Mouse (Mus musculus): ENCODE results near the gene Arhgap32. TPM values are rescaled to one million over a fixed set of nuclear protein-coding genes. Genes with fewer than 3 reads are reported as not detected.

Arhgap32 gene
- polyA plus RNA-seq, 2 experiments: 0.21 to 0.34 TPM

DNA sequence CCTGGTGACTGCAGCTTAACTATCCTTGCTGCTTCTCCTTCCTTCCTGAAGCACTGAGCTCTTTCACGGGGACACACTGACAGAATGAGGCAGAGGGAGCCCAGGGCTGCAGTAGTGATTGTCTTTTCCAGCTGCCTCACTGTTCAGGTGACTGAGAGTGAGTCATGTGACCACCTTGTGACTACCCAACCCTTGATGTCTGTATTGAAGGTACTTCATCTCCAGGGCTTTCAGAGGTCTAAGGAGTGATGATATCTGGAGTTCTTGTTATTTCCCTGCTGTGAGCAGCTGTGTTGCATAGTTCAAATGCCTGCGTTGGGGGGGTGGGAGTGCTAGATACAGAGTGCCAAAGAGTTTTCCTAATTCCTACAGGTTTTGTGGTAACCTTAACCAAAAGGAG lies 141.9 kb downstream of the Arhgap32 start:
- H3K27me3 ChIP-seq (ENCODE audit: control insufficient read depth, insufficient read depth, low read length): no peaks in the 10 kb centered on the region
- H3K27ac ChIP-seq: no peak overlapping the region
- H3K4me2 ChIP-seq (ENCODE audit: low read depth): no peak overlapping the region
- no peaks in the 10 kb centered on the region for H3K9me3 ChIP-seq (ENCODE audit: control insufficient read depth, low read length)
- no peak overlapping the region for H3K4me3 ChIP-seq (ENCODE audit: insufficient read depth in 1 of 2, low read depth in 2 of 2, low read length in 2 of 2)
- WGBS (ENCODE audit: insufficient replicate concordance): 55% methylated on average over 2 of the region's 2 CpGs
- DNase-seq (ENCODE audit: low read depth in 3 of 3, low spot score in 3 of 3) (no peak), ATAC-seq (ENCODE audit: insufficient read depth) (no peak)
- H3K9ac ChIP-seq (replicated peaks): no peak overlapping the region
- no peaks in the 10 kb centered on the region for H3K4me1 ChIP-seq (replicated peaks; ENCODE audit: control insufficient read depth in 2 of 2, insufficient read depth in 2 of 2, low read length in 1 of 2)
- H3K36me3 ChIP-seq (replicated peaks; ENCODE audit: control insufficient read depth, insufficient read depth, low read depth): no peaks in the 10 kb centered on the region
- TF ChIP-seq CTCF (IDR thresholded peaks at IDR 0.05; ENCODE audit: low read depth) (no peak), EP300 (IDR thresholded peaks at IDR 0.05; ENCODE audit: low read depth) (no peak)

DNA sequence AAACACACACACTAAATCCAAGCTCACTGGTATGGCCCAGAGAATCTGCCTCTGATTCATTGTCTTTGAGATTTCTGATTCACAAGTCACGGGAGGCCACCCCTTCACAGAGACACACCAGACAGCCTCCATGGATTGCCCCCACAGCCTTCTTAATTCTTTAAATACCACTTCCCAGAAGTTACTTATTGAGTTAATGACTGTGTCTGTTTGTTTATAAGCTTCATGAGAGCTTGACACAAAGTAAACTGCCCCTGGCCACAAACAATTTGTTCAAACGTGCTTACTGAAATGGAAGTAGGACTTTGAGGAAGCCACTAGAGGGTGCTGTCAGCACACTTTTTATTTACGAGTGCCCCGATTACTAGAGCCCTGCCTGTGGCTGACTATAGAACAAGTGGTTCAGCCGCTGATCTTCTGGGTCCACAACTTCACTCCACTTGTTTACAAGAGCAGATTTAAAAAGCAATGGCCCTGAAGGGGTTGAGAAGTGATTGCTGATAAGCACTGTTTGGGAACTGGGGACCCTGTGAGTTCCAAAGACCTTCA lies 156.0 kb downstream of the Arhgap32 start:
- Histone ChIP-seq H3K4me1 (replicated peaks; ENCODE audit: control insufficient read depth in 2 of 2, insufficient read depth in 2 of 2, low read length in 1 of 2) (no peaks in the 10 kb centered on the region), H3K9ac (replicated peaks) (no peak overlapping the region), H3K27ac (no peak overlapping the region), H3K27me3 (ENCODE audit: control insufficient read depth, insufficient read depth, low read length) (no peaks in the 10 kb centered on the region), H3K36me3 (replicated peaks; ENCODE audit: control insufficient read depth, insufficient read depth, low read depth) (no peaks in the 10 kb centered on the region), H3K4me3 (ENCODE audit: insufficient read depth in 1 of 2, low read depth in 2 of 2, low read length in 2 of 2) (no peak overlapping the region), H3K9me3 (ENCODE audit: control insufficient read depth, low read length) (no peaks in the 10 kb centered on the region), H3K4me2 (ENCODE audit: low read depth) (no peak overlapping the region)
- TF ChIP-seq CTCF (IDR thresholded peaks at IDR 0.05; ENCODE audit: low read depth) (peak; percentile 63), EP300 (IDR thresholded peaks at IDR 0.05; ENCODE audit: low read depth) (no peak)
- ATAC-seq (ENCODE audit: insufficient read depth) (no peak), DNase-seq (ENCODE audit: low read depth in 3 of 3, low spot score in 3 of 3) (peak; percentile 30 to 47 (median 46))
- 10% methylated on average over 5 of the region's 5 CpGs for WGBS (ENCODE audit: insufficient replicate concordance)

DNA sequence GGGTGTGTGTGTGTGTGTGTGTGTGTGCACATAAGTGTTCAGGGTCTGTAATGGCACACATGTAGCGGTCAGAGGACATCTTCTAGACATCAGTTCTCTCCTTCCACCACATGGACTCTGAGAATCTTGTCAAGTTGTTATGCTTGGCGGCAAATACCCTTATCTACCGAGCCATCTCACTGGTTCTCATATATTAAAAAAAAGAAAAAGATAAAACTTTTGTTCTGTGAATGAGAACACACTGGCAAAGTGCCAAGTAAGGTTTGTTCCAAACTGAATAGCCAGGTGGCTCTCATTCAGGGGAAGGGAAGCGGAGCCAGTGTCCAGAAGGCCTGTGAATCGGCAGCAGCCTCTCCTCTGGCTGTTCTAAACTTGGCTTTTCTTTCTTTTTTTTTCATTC lies 162.1 kb downstream of the Arhgap32 start:
- WGBS (ENCODE audit: insufficient replicate concordance): 70% methylated on average over 5 of the region's 5 CpGs
- ATAC-seq (ENCODE audit: insufficient read depth) (no peak), DNase-seq (ENCODE audit: low read depth in 3 of 3, low spot score in 3 of 3) (no peak)
- no peak overlapping the region for H3K27ac ChIP-seq
- peaks cover 4 to 27% of the 10 kb centered on the region in 2 experiments; a peak in 3 of 4 replicates for H3K4me1 ChIP-seq (replicated peaks; ENCODE audit: control insufficient read depth in 2 of 2, insufficient read depth in 2 of 2, low read length in 1 of 2)
- no peaks in the 10 kb centered on the region for H3K36me3 ChIP-seq (replicated peaks; ENCODE audit: control insufficient read depth, insufficient read depth, low read depth)
- H3K27me3 ChIP-seq (ENCODE audit: control insufficient read depth, insufficient read depth, low read length): no peaks in the 10 kb centered on the region
- no peak overlapping the region for H3K4me3 ChIP-seq (ENCODE audit: insufficient read depth in 1 of 2, low read depth in 2 of 2, low read length in 2 of 2)
- no peaks in the 10 kb centered on the region for H3K9me3 ChIP-seq (ENCODE audit: control insufficient read depth, low read length)
- no peak overlapping the region for H3K4me2 ChIP-seq (ENCODE audit: low read depth)
- no peak overlapping the region for H3K9ac ChIP-seq (replicated peaks)
- TF ChIP-seq CTCF (IDR thresholded peaks at IDR 0.05; ENCODE audit: low read depth): no peak
- TF ChIP-seq EP300 (IDR thresholded peaks at IDR 0.05; ENCODE audit: low read depth): no peak

- peak; percentile 11; the same call in 1 of the 2 replicates for ATAC-seq (ENCODE audit: insufficient read depth)
- no peak overlapping the region for H3K4me3 ChIP-seq (ENCODE audit: insufficient read depth in 1 of 2, low read depth in 2 of 2, low read length in 2 of 2)
- no peaks in the 10 kb centered on the region for H3K9me3 ChIP-seq (ENCODE audit: control insufficient read depth, low read length)
- H3K9ac ChIP-seq (replicated peaks): no peak overlapping the region
- 39% methylated on average over 3 of the region's 3 CpGs for WGBS (ENCODE audit: insufficient replicate concordance)
- TF ChIP-seq EP300 (IDR thresholded peaks at IDR 0.05; ENCODE audit: low read depth) (no peak), CTCF (IDR thresholded peaks at IDR 0.05; ENCODE audit: low read depth) (no peak)
- DNase-seq (ENCODE audit: low read depth in 3 of 3, low spot score in 3 of 3): no peak
- peaks cover 4 to 27% of the 10 kb centered on the region in 2 experiments; a peak in 3 of 4 replicates for H3K4me1 ChIP-seq (replicated peaks; ENCODE audit: control insufficient read depth in 2 of 2, insufficient read depth in 2 of 2, low read length in 1 of 2)
- no peak overlapping the region for H3K27ac ChIP-seq
- H3K27me3 ChIP-seq (ENCODE audit: control insufficient read depth, insufficient read depth, low read length): no peaks in the 10 kb centered on the region
- H3K36me3 ChIP-seq (replicated peaks; ENCODE audit: control insufficient read depth, insufficient read depth, low read depth): no peaks in the 10 kb centered on the region
- no peak overlapping the region for H3K4me2 ChIP-seq (ENCODE audit: low read depth)
Measured at GRCm38 (mm10) chr9:32279789-32280188, 163.9 kb downstream of the Arhgap32 start.

DNA sequence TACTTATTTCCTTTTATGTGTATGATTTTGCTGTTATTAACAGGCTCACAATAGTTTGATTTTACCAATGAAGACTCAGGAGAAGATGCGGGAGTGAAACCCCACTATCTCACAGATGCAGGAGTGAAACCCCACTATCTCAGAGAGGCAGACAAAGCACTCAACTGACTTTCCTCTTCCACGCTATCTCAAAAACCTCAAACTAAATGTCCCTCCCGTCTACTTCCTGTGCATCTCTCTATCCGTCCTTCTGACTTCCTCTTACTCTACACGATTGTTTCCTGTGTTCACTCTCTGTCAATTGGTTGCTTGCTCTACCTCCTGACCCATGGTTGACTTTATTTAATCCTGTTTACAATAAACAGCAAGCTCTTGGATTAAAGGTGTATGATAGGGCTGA lies 164.5 kb downstream of the Arhgap32 start:
- DNase-seq (ENCODE audit: low read depth in 3 of 3, low spot score in 3 of 3): peak; percentile 30 to 51 (median 35)
- no peak overlapping the region for H3K9ac ChIP-seq (replicated peaks)
- peak; percentile 73 for ATAC-seq (ENCODE audit: insufficient read depth)
- no peak overlapping the region for H3K27ac ChIP-seq
- no peak overlapping the region for H3K4me3 ChIP-seq (ENCODE audit: insufficient read depth in 1 of 2, low read depth in 2 of 2, low read length in 2 of 2)
- no peaks in the 10 kb centered on the region for H3K36me3 ChIP-seq (replicated peaks; ENCODE audit: control insufficient read depth, insufficient read depth, low read depth)
- H3K4me1 ChIP-seq (replicated peaks; ENCODE audit: control insufficient read depth in 2 of 2, insufficient read depth in 2 of 2, low read length in 1 of 2): peaks cover 4 to 27% of the 10 kb centered on the region in 2 experiments; a peak in 3 of 4 replicates
- no peaks in the 10 kb centered on the region for H3K27me3 ChIP-seq (ENCODE audit: control insufficient read depth, insufficient read depth, low read length)
- no peak overlapping the region for H3K4me2 ChIP-seq (ENCODE audit: low read depth)
- TF ChIP-seq CTCF (IDR thresholded peaks at IDR 0.05; ENCODE audit: low read depth): no peak
- TF ChIP-seq EP300 (IDR thresholded peaks at IDR 0.05; ENCODE audit: low read depth): peak; percentile 84
- WGBS (ENCODE audit: insufficient replicate concordance): 6% methylated on average over 5 of the region's 5 CpGs
- H3K9me3 ChIP-seq (ENCODE audit: control insufficient read depth, low read length): no peaks in the 10 kb centered on the region

All from liver, embryonic 14.5 days (tissue).